Mouse (Mus musculus) ES-Bruce4 (cell line): ENCODE measurements around the gene Tbc1d13. TPM values are rescaled to one million over a fixed set of nuclear protein-coding genes. Genes with fewer than 3 reads are reported as not detected.
"Not testable (repeated sequence)": the region's sequence is repeated elsewhere in the genome, so short reads cannot be mapped to it uniquely, and the experiment has no call there.

ENCODE experiments used
- H3K27ac ChIP-seq: 2 replicates; pipeline ENCODE4 v1.5.1; 2012; ENCODE audit warnings: low read length, inconsistent platforms; ENCODE audit not compliant: insufficient read depth
- H3K27me3 ChIP-seq: 2 replicates; pipeline ENCODE4 v1.6.1; 2012; ENCODE audit warnings: mild to moderate bottlenecking, low read length, inconsistent platforms; ENCODE audit not compliant: control insufficient read depth, poor library complexity, insufficient read depth, severe bottlenecking
- H3K36me3 ChIP-seq: 2 replicates; pipeline ENCODE4 v1.6.1; 2012; ENCODE audit warnings: inconsistent platforms, mild to moderate bottlenecking, low read length, moderate library complexity; ENCODE audit not compliant: control insufficient read depth, poor library complexity, insufficient read depth, severe bottlenecking
- H3K4me1 ChIP-seq: one replicate; pipeline ENCODE4 v1.8.1; 2011; ENCODE audit warnings: low read length; ENCODE audit not compliant: control insufficient read depth, insufficient read depth
- H3K4me3 ChIP-seq: 2 replicates; pipeline ENCODE4 v1.5.1; 2011; ENCODE audit warnings: low read depth, mild to moderate bottlenecking, low read length
- H3K9ac ChIP-seq: 2 replicates; pipeline ENCODE4 v1.6.1; 2012; ENCODE audit warnings: low read depth, mild to moderate bottlenecking, inconsistent platforms; ENCODE audit not compliant: poor library complexity, severe bottlenecking
- H3K9me3 ChIP-seq: replicated peaks from 2 replicates; pipeline ENCODE4 v1.6.1; 2012; ENCODE audit warnings: mild to moderate bottlenecking, low read length, inconsistent platforms; ENCODE audit not compliant: control insufficient read depth, poor library complexity, insufficient read depth, severe bottlenecking
- CTCF ChIP-seq: IDR thresholded peaks from one replicate; pipeline ENCODE4 v1.8.1; 2011; ENCODE audit warnings: low read depth, low read length
- EP300 ChIP-seq: IDR thresholded peaks from 2 replicates; pipeline ENCODE4 v1.6.1; 2011; ENCODE audit warnings: low read depth, low read length; ENCODE audit not compliant: insufficient read depth
- POLR2A ChIP-seq: IDR thresholded peaks from one replicate; pipeline ENCODE4 v1.8.1; 2011; ENCODE audit warnings: low read length; ENCODE audit not compliant: insufficient read depth
- polyA plus RNA-seq: library from polyadenylated mRNA; stranded (reverse); fragments of >200 nt; gene quantifications from 2 replicates; pipeline ENCODE4 v1.2.4, GENCODE M21; 2011; ENCODE audit warnings: low read depth; ENCODE audit not compliant: missing spikeins, insufficient read depth, insufficient read length

Tbc1d13 gene
- polyA plus RNA-seq, 1 experiment = 173 TPM

DNA sequence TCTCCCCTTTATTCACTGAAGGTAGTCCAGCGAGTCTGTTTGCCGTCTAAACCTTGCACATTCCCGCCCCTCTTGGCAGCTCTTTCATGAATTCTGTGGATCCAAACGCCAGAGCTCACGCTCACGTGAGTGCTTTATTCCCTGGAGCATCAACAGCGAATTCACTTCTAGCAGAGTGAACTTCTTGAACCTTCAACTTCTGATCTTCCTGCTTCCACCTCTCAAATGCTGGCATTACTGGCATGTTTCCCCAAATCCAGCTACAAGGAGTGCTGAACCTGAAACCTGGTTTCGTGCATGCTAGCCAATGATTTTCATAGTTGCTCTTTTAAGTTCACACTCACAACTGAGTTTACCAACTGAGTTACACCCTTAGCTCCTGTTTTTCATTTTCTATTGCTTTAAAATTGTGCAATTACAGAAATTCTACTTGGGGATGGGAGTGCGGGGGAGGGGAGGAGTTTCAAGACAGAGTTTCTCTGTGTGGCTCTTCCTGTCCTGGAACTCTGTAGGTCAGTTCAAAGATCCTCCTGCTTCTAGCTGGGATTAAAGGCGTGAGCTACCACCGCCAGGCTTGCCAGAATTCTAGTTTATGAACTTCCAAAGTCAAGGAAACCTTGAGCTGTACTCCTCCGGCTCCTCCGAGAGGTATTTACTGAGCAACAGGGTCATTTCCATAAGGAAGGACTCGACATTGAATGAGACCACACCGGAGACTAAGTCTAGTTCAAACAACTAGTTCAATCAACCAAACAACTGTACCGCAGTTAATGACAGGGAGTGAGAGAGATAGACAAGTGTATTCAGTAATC is 539 bp upstream of the Tbc1d13 start:
- Histone ChIP-seq H3K27me3 (no peaks in the 10 kb centered on the region), H3K4me1 (peaks cover 6% of the 10 kb centered on the region), H3K9ac (peak overlapping the region; percentile 87), H3K4me3 (peak overlapping the region; percentile 60), H3K9me3 (no peaks in the 10 kb centered on the region), H3K27ac (peak overlapping the region; percentile 96), H3K36me3 (peaks cover 23% of the 10 kb centered on the region)
- TF ChIP-seq EP300 (no peak), CTCF (no peak), POLR2A (no peak)

DNA sequence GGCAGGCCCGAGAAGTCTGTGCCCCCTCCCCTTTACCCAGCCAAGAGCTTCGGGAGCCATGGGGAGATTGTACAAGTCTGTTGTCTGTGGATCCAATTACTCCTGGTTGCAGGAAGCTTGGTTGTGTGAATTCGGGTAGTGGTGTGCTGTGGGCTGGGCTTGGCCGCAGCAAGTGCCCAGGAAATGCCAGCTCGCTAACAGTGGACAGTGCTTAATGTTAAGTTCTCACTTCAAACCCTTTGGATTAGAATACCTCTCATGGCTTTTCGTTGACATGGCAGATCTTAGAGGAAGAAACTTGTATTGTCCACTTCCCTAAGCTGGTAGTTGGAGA is 799 bp downstream of the Tbc1d13 start:
- peaks cover 6% of the 10 kb centered on the region for H3K4me1 ChIP-seq
- TF ChIP-seq EP300 (no peak), CTCF (no peak), POLR2A (no peak)
- H3K27ac ChIP-seq = peak overlapping the region; percentile 97

DNA sequence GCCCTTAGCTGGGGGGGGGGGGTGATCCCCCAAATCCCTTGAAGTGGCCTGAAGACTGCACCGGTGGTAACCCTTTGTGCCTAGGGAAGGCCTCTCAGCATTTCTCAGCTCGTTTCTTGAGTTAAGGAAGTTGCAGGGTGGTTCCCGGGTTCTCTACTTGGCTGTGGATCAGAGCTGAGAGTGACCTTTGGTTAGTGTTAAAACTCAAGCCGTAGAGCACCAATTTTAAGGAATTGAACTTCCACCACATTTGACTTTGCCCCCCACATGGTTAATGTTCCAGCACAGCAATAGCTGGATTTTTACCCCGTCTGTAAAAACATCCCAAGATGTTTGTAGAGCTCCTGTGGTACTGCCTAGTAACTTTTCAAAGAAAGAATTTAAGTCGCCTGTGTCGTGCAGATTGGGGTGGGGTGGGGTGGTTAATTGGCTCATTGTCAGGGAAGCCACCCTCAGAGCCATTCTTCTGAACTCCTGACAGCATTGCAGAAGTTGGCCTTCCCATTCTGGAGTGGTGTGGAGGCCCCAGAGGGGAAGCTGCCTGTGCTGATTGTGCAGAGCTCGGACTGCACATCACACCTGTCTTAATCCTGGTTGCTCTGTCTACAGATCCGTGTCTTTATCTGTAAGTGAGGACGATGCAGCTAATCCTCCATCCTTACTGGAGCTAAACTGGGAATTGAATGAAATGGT is 1.5 kb downstream of the Tbc1d13 start:
- no peaks in the 10 kb centered on the region for H3K9me3 ChIP-seq
- H3K4me3 ChIP-seq = peak overlapping the region; percentile 88
- H3K27ac ChIP-seq = peak overlapping the region; percentile 97
- TF ChIP-seq CTCF = no peak
- TF ChIP-seq EP300 = peak; percentile 95
- H3K9ac ChIP-seq = peak overlapping the region; percentile 87
- peaks cover 6% of the 10 kb centered on the region for H3K4me1 ChIP-seq
- no peaks in the 10 kb centered on the region for H3K27me3 ChIP-seq
- peaks cover 36% of the 10 kb centered on the region for H3K36me3 ChIP-seq

More for the DNA sequence above, 799 bp downstream of the Tbc1d13 start:
- Histone ChIP-seq H3K4me3 (peak overlapping the region; percentile 88), H3K9me3 (no peaks in the 10 kb centered on the region), H3K27me3 (no peaks in the 10 kb centered on the region), H3K9ac (peak overlapping the region; percentile 87), H3K36me3 (peaks cover 31% of the 10 kb centered on the region)

DNA sequence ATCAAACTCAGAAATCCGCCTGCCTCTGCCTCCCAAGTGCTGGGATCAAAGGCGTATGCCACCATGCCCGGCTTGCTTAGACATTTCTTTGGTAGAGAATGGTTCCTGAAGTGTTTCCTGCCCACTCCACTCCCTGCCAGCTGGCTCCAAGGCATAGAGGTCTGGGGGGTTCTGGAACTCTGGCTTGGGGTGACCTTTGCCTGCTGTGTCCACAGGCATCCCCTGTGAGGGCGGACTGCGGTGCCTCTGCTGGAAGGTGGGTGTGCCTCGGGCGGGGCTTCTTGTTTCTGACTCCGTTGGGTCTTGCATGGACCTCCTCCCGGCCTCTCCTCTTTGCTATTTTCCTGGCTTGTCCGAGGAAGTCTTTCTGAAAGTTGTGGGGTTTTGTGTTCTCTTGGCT is 2.9 kb downstream of the Tbc1d13 start:
- no peaks in the 10 kb centered on the region for H3K9me3 ChIP-seq
- peaks cover 6% of the 10 kb centered on the region for H3K4me1 ChIP-seq
- H3K36me3 ChIP-seq = peaks cover 50% of the 10 kb centered on the region
- TF ChIP-seq CTCF (no peak), POLR2A (no peak), EP300 (peak; percentile 76; the same call in 1 of the 2 replicates)
- peak overlapping the region; percentile 97 for H3K27ac ChIP-seq
- H3K9ac ChIP-seq = peak overlapping the region; percentile 87; the same call in 1 of the 2 replicates
- H3K4me3 ChIP-seq = peak overlapping the region; percentile 45; the same call in 1 of the 2 replicates
- no peaks in the 10 kb centered on the region for H3K27me3 ChIP-seq

DNA sequence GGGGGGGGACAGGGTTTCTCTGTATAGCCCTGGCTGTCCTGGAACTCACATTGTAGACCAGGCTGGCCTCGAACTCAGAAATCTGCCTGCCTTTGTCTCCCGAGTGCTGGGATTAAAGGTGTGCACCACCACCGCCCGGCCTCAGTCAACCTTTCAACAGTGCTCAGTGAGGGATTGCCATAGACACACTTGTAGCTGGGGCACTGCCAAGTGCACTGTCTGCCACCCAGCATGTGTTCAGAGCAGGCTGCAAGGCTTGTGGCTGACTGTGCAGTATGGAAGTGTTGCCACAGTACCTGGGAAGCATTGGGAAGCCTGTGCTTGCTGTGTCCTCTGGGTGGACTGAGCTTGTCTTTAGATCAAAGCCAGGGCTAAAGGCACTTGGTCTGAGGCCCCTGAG is 6.5 kb downstream of the Tbc1d13 start:
- not testable (repeated sequence) for H3K27me3 ChIP-seq, H3K27ac ChIP-seq, H3K9ac ChIP-seq, H3K4me1 ChIP-seq, H3K9me3 ChIP-seq, H3K4me3 ChIP-seq
- peaks cover 84% of the 10 kb centered on the region for H3K36me3 ChIP-seq

DNA sequence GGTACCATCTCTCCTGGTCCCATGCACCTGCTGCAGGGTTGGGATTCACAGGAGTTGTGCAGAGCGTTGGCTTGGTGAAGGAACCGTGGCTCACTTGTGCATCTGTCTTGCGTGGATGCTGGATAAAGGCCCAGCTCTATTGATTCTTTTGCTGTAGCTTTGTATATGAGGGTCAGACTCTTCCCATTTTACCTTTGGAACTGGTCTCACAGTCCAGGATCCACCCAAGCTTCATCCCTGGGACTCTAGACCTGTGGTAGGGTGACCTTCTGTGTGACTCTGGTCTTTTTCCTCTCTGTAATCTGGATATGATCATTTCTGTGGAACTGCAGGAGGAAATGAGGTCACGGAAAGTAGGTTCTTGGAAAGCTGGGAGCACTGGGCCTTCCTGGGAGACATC is 10.9 kb downstream of the Tbc1d13 start:
- no peak overlapping the region for H3K4me3 ChIP-seq
- H3K36me3 ChIP-seq = peaks cover 86% of the 10 kb centered on the region

More for the DNA sequence above, 10.9 kb downstream of the Tbc1d13 start:
- H3K4me1 ChIP-seq = peaks cover 3% of the 10 kb centered on the region
- TF ChIP-seq POLR2A = no peak
- no peak for TF ChIP-seq CTCF
- no peak for TF ChIP-seq EP300
- H3K27me3 ChIP-seq = no peaks in the 10 kb centered on the region
- no peak overlapping the region for H3K27ac ChIP-seq
- H3K9ac ChIP-seq = no peak overlapping the region
- H3K9me3 ChIP-seq = no peaks in the 10 kb centered on the region
